Mouse (Mus musculus) bone marrow, adult 2 months (tissue): ENCODE data around the gene Vamp9. TPM values are rescaled to one million over a fixed set of nuclear protein-coding genes. Genes with fewer than 3 reads are reported as not detected.
A peak's percentile ranks its signal among the peaks of the same experiment; 100 is the strongest.

Experiments
- H3K27ac ChIP-seq: fragments of 200-500 bp; 2 replicates; pipeline ENCODE4 v1.5.1; 2012; ENCODE audit warnings: low read depth, mild to moderate bottlenecking, control low read depth, inconsistent platforms, low read length; ENCODE audit not compliant: control insufficient read depth, poor library complexity, insufficient read depth
- H3K4me1 ChIP-seq: fragments of 200-500 bp; 2 replicates; pipeline ENCODE4 v1.6.1; 2011; ENCODE audit warnings: low read length; ENCODE audit not compliant: control insufficient read depth, insufficient read depth
- H3K4me3 ChIP-seq: fragments of 200-500 bp; replicated peaks from 2 replicates; pipeline ENCODE3; 2011; ENCODE audit warnings: mild to moderate bottlenecking, low read depth, low read length, control low read depth; ENCODE audit not compliant: control insufficient read depth
- CTCF ChIP-seq: fragments of 200-500 bp; IDR thresholded peaks from 2 replicates; pipeline ENCODE4 v1.5.1; 2011; ENCODE audit warnings: low read length, control low read depth; ENCODE audit not compliant: control insufficient read depth, insufficient read depth
- POLR2A ChIP-seq: fragments of 200-500 bp; IDR thresholded peaks from 2 replicates; pipeline ENCODE4 v1.6.1; 2011; ENCODE audit warnings: low read depth, mild to moderate bottlenecking, control low read depth, low read length, borderline replicate concordance; ENCODE audit not compliant: control insufficient read depth
- WGBS: fragments of 180-500 bp; shearing (Covaris S2); methylation state at CpG from one replicate; pipeline ENCODE4 v1.1.7; 2018; 5-methylcytosine and 5-hydroxymethylcytosine counted together
- polyA plus RNA-seq: library from polyadenylated mRNA; stranded (reverse); fragments of >200 nt; gene quantifications from 2 replicates; pipeline ENCODE4 v1.2.4, GENCODE M21; 2011; ENCODE audit warnings: low replicate concordance; ENCODE audit not compliant: missing spikeins, insufficient read depth, insufficient read length

Vamp9 gene
- polyA plus RNA-seq, 1 experiment, result not detected

- Histone ChIP-seq H3K27ac (no peak overlapping the region), H3K4me3 (no peak overlapping the region), H3K4me1 (no peaks in the 10 kb centered on the region)
- no peak for TF ChIP-seq CTCF
- WGBS, result 91% methylated on average over 2 of the region's 2 CpGs
These were observed 53.3 kb downstream of the Vamp9 start for GRCm38 (mm10) chr5:99959236-99959936.

GRCm38 (mm10) chr5:99959960-99960359 is 53.9 kb downstream of the Vamp9 start:
- TF ChIP-seq CTCF (no peak), POLR2A (no peak)
- Histone ChIP-seq H3K4me1 (no peaks in the 10 kb centered on the region), H3K27ac (no peak overlapping the region), H3K4me3 (no peak overlapping the region)
- 55% methylated on average over 2 of the region's 2 CpGs for WGBS

- H3K4me3 ChIP-seq, result no peak overlapping the region
- H3K4me1 ChIP-seq, result peaks cover 3% of the 10 kb centered on the region; the same call in 1 of the 2 replicates
- no peak overlapping the region for H3K27ac ChIP-seq
- no peak for TF ChIP-seq CTCF
- TF ChIP-seq POLR2A, result no peak
- 5% methylated on average over 2 of the region's 2 CpGs for WGBS
These were observed 67.9 kb downstream of the Vamp9 start for GRCm38 (mm10) chr5:99973941-99974340.

GRCm38 (mm10) chr5:99975061-99975460 is 69.0 kb downstream of the Vamp9 start:
- Histone ChIP-seq H3K27ac (no peak overlapping the region), H3K4me1 (peaks cover 3% of the 10 kb centered on the region; the same call in 1 of the 2 replicates), H3K4me3 (no peak overlapping the region)
- no peak for TF ChIP-seq CTCF
- TF ChIP-seq POLR2A, result no peak
- 47% methylated on average over 4 of the region's 4 CpGs for WGBS

GRCm38 (mm10) chr5:99975776-99976175 is 69.7 kb downstream of the Vamp9 start:
- no peak for TF ChIP-seq CTCF
- TF ChIP-seq POLR2A, result no peak
- Histone ChIP-seq H3K4me1 (peaks cover 3% of the 10 kb centered on the region; the same call in 1 of the 2 replicates), H3K4me3 (no peak overlapping the region), H3K27ac (no peak overlapping the region)
- 35% methylated on average over 1 of the region's 1 CpGs for WGBS

GRCm38 (mm10) chr5:99976334-99976955 is 70.4 kb downstream of the Vamp9 start:
- TF ChIP-seq POLR2A (no peak), CTCF (no peak)
- WGBS, result 5% methylated on average over 8 of the region's 8 CpGs
- no peak overlapping the region for H3K27ac ChIP-seq
- H3K4me1 ChIP-seq, result peaks cover 3% of the 10 kb centered on the region; the same call in 1 of the 2 replicates
- H3K4me3 ChIP-seq, result peak overlapping the region; percentile 58

- TF ChIP-seq CTCF (no peak), POLR2A (0 out of 2 replicates have a peak, but pooled peaks have one; percentile 44)
- WGBS, result under 1% methylated on average over 46 of the region's 50 CpGs
- peak overlapping the region; percentile 99 for H3K4me3 ChIP-seq
- peak overlapping the region; percentile 99 for H3K27ac ChIP-seq
- peaks cover 3% of the 10 kb centered on the region; the same call in 1 of the 2 replicates for H3K4me1 ChIP-seq
These were observed 71.7 kb downstream of the Vamp9 start for GRCm38 (mm10) chr5:99977516-99978301.

GRCm38 (mm10) chr5:99978699-99979442 is 72.8 kb downstream of the Vamp9 start, which contains the start of the genes Hnrnpd and 4930524J08Rik:
Gene Hnrnpd (minus strand): TSS chr5:99978938.
Gene 4930524J08Rik (plus strand): TSS chr5:99979061.
- under 1% methylated on average over 93 of the region's 97 CpGs for WGBS
- TF ChIP-seq POLR2A, result peak; percentile 84
- no peak for TF ChIP-seq CTCF
- Histone ChIP-seq H3K27ac (peak within 1 kb of the TSS; percentile 99), H3K4me3 (peak within 1 kb of the TSS; percentile 99), H3K4me1 (peaks cover 3% of the 10 kb centered on the region; the same call in 1 of the 2 replicates)
